Mouse (Mus musculus): ENCODE data around the gene Mpnd. TPM values are rescaled to one million over a fixed set of nuclear protein-coding genes. Genes with fewer than 3 reads are reported as not detected.

The Mpnd gene
- polyA plus RNA-seq, 1 experiment from 2014 or later: 42.5 TPM

GRCm38 (mm10) chr17:56034726-56035100, 29.2 kb downstream of the Mpnd start:
- peaks cover 47% of the 10 kb centered on the region for H3K4me1 ChIP-seq (replicated peaks; ENCODE audit: control insufficient read depth, insufficient read depth, low read length)
- peak overlapping the region; percentile 4; the same call in 1 of the 2 replicates for H3K4me3 ChIP-seq (ENCODE audit: low read depth, low read length)
- H3K36me3 ChIP-seq (ENCODE audit: control insufficient read depth, insufficient read depth, low read length): peaks cover 9% of the 10 kb centered on the region
- H3K27ac ChIP-seq (ENCODE audit: low read depth, low read length): no peak overlapping the region
- ATAC-seq (replicated peaks; ENCODE audit: low FRiP score): no peak
- peak overlapping the region; percentile 87 for H3K4me2 ChIP-seq
- H3K27me3 ChIP-seq (replicated peaks; ENCODE audit: control insufficient read depth, insufficient read depth, low read length): no peaks in the 10 kb centered on the region
- H3K9ac ChIP-seq (ENCODE audit: low read depth, low read length): no peak overlapping the region
- no peaks in the 10 kb centered on the region for H3K9me3 ChIP-seq (ENCODE audit: control insufficient read depth, low read length)
- DNase-seq (ENCODE audit: low spot score): no peak
- 83% methylated on average over 6 of the region's 6 CpGs for WGBS

GRCm38 (mm10) chr17:56035216-56035615, 29.7 kb downstream of the Mpnd start:
- DNase-seq (ENCODE audit: low spot score) (no peak), ATAC-seq (replicated peaks; ENCODE audit: low FRiP score) (no peak)
- peaks cover 9% of the 10 kb centered on the region for H3K36me3 ChIP-seq (ENCODE audit: control insufficient read depth, insufficient read depth, low read length)
- H3K4me2 ChIP-seq: peak overlapping the region; percentile 87
- peak overlapping the region; percentile 98 for H3K9ac ChIP-seq (ENCODE audit: low read depth, low read length)
- no peak overlapping the region; the same call in 1 of the 2 replicates for H3K27ac ChIP-seq (ENCODE audit: low read depth, low read length)
- H3K9me3 ChIP-seq (ENCODE audit: control insufficient read depth, low read length): no peaks in the 10 kb centered on the region
- 70% methylated on average over 4 of the region's 4 CpGs for WGBS
- no peaks in the 10 kb centered on the region for H3K27me3 ChIP-seq (replicated peaks; ENCODE audit: control insufficient read depth, insufficient read depth, low read length)
- peak overlapping the region; percentile 77 for H3K4me3 ChIP-seq (ENCODE audit: low read depth, low read length)
- H3K4me1 ChIP-seq (replicated peaks; ENCODE audit: control insufficient read depth, insufficient read depth, low read length): peaks cover 47% of the 10 kb centered on the region

DNA sequence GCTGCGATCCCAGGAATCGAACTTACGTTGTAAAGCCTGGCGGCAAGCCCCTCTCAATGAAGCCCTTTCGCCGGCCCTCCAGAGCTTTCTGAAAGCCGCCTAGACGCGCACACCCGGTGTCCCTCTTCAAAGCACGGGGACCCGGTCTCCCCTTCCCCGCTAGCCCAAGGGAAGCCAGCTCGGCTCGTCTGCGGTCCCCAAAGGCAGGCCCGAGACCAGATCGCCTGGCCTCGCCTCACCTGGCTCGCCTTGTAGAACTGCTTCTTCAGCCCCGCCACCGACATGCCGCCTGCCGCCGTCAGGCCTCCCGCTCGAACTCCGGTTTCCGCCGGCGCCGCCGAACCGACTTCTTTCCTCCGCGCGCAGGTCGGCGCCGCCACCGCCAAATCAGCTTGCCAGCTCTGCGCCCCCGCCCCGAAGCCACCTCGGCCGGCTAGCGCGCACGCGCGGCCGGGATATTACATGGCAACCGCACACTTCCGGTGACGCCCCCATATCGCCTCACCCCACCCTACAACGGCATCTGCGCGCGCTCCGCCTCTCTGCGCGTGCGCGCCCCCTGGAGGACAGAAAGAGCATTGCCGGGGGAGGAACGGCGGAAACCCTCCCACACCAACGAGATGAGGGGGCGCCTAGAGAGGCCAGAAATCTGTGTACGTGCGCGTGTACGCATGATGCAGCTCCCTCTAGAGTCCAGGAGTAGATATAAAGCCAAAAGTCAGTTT, 30.8 kb downstream of the Mpnd start, which contains the start of gene Sh3gl1:
TSS of gene Sh3gl1 (minus strand) at position 460 of the 725 bp plus-strand sequence.
- Histone ChIP-seq H3K36me3 (ENCODE audit: control insufficient read depth, insufficient read depth, low read length) (peaks cover 5% of the 10 kb centered on the region), H3K9me3 (ENCODE audit: control insufficient read depth, low read length) (no peaks in the 10 kb centered on the region), H3K9ac (ENCODE audit: low read depth, low read length) (peak within 1 kb of the TSS; percentile 98), H3K27ac (ENCODE audit: low read depth, low read length) (peak within 1 kb of the TSS; percentile 91), H3K4me3 (ENCODE audit: low read depth, low read length) (peak within 1 kb of the TSS; percentile 77), H3K4me2 (peak within 1 kb of the TSS; percentile 87), H3K27me3 (replicated peaks; ENCODE audit: control insufficient read depth, insufficient read depth, low read length) (no peaks in the 10 kb centered on the region), H3K4me1 (replicated peaks; ENCODE audit: control insufficient read depth, insufficient read depth, low read length) (peaks cover 37% of the 10 kb centered on the region)
- peak; percentile 99 for DNase-seq (ENCODE audit: low spot score)
- under 1% methylated on average over 73 of the region's 74 CpGs for WGBS
- peak; percentile 86 for ATAC-seq (replicated peaks; ENCODE audit: low FRiP score)

DNA sequence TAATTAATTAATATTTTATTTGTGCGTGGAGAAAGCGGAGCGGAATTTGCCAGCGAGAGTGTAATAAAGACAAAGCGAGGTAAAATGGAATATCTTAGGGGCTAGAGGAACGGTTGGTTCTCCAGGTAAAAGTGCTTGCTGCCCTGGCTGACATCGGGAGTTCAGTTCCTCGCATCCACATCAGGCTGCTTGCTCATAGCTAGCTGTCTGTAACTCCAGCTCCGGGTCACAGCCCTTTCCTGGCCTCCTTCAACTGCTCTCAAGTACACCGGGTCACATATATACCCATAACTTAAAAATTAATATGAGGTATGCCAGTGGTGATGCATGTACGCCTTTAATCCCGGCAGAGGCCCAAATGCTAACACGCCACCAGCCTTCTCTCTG, 31.4 kb downstream of the Mpnd start:
- Histone ChIP-seq H3K9ac (ENCODE audit: low read depth, low read length) (peak overlapping the region; percentile 56), H3K9me3 (ENCODE audit: control insufficient read depth, low read length) (no peaks in the 10 kb centered on the region), H3K36me3 (ENCODE audit: control insufficient read depth, insufficient read depth, low read length) (peaks cover 5% of the 10 kb centered on the region), H3K4me3 (ENCODE audit: low read depth, low read length) (peak overlapping the region; percentile 77), H3K27ac (ENCODE audit: low read depth, low read length) (no peak overlapping the region), H3K4me1 (replicated peaks; ENCODE audit: control insufficient read depth, insufficient read depth, low read length) (peaks cover 39% of the 10 kb centered on the region), H3K27me3 (replicated peaks; ENCODE audit: control insufficient read depth, insufficient read depth, low read length) (no peaks in the 10 kb centered on the region), H3K4me2 (peak overlapping the region; percentile 63)
- ATAC-seq (replicated peaks; ENCODE audit: low FRiP score): no peak
- 35% methylated on average over 13 of the region's 13 CpGs for WGBS
- DNase-seq (ENCODE audit: low spot score): no peak

GRCm38 (mm10) chr17:56038583-56039261, 33.2 kb downstream of the Mpnd start:
- 88% methylated on average over 8 of the region's 8 CpGs for WGBS
- Histone ChIP-seq H3K36me3 (ENCODE audit: control insufficient read depth, insufficient read depth, low read length) (peaks cover 3% of the 10 kb centered on the region), H3K4me3 (ENCODE audit: low read depth, low read length) (no peak overlapping the region), H3K4me1 (replicated peaks; ENCODE audit: control insufficient read depth, insufficient read depth, low read length) (peaks cover 30% of the 10 kb centered on the region), H3K4me2 (no peak overlapping the region), H3K9me3 (ENCODE audit: control insufficient read depth, low read length) (no peaks in the 10 kb centered on the region), H3K27me3 (replicated peaks; ENCODE audit: control insufficient read depth, insufficient read depth, low read length) (no peaks in the 10 kb centered on the region), H3K27ac (ENCODE audit: low read depth, low read length) (no peak overlapping the region), H3K9ac (ENCODE audit: low read depth, low read length) (no peak overlapping the region)
- DNase-seq (ENCODE audit: low spot score) (no peak), ATAC-seq (replicated peaks; ENCODE audit: low FRiP score) (no peak)

GRCm38 (mm10) chr17:56039345-56039744, 33.8 kb downstream of the Mpnd start:
- Histone ChIP-seq H3K36me3 (ENCODE audit: control insufficient read depth, insufficient read depth, low read length) (peaks cover 6% of the 10 kb centered on the region), H3K27ac (ENCODE audit: low read depth, low read length) (peak overlapping the region; percentile 70; the same call in 1 of the 2 replicates), H3K4me3 (ENCODE audit: low read depth, low read length) (peak overlapping the region; percentile 72), H3K9me3 (ENCODE audit: control insufficient read depth, low read length) (no peaks in the 10 kb centered on the region), H3K27me3 (replicated peaks; ENCODE audit: control insufficient read depth, insufficient read depth, low read length) (no peaks in the 10 kb centered on the region), H3K4me2 (peak overlapping the region; percentile 63), H3K9ac (ENCODE audit: low read depth, low read length) (no peak overlapping the region), H3K4me1 (replicated peaks; ENCODE audit: control insufficient read depth, insufficient read depth, low read length) (peaks cover 25% of the 10 kb centered on the region)
- WGBS: 71% methylated on average over 4 of the region's 4 CpGs
- ATAC-seq (replicated peaks; ENCODE audit: low FRiP score) (no peak), DNase-seq (ENCODE audit: low spot score) (no peak)

DNA sequence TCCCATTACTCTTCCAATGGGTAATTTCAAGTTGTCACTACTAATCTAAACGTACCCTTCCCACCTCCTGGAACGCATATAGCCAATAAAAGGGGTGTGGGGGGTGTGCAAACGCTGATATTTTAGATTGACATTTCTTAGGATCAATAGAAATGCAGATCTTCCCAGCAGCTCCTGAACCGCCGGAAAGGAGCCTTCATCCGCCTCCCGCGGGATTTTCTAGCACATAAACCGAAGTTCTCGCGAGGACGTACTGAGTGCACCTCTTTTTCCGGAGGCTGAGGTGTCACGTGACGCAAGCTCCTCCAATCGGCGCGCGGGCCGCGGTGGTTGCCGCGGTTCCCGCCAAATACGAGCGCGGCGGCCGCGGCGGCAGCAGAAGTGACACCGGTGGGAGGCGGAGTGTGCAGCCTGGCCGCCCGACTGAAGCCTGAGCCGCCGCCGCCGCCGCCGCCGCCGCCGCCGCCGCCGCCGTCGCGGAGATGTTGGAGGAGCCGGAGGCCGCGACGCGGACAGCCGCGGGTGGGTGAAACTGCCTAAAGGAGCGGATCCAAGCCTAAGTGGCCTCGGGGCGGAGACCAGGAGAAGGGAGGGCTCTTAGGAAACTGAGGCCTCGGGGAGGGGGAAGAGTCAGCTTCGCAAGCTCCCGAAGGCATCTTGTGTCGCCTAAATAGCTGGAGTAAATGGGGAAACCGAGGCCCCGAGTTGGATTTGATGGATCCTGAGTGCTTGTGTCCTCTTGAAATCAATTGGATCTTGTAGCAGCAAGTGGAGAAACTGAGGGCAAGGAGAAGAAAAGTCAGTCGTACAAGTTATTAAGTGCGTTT, 34.7 kb downstream of the Mpnd start, which contains the start of gene Chaf1a:
TSS of gene Chaf1a (plus strand) at position 410 of the 827 bp plus-strand sequence.
- peaks cover 11% of the 10 kb centered on the region for H3K36me3 ChIP-seq (ENCODE audit: control insufficient read depth, insufficient read depth, low read length)
- peak within 1 kb of the TSS; percentile 95 for H3K4me2 ChIP-seq
- H3K27me3 ChIP-seq (replicated peaks; ENCODE audit: control insufficient read depth, insufficient read depth, low read length): no peaks in the 10 kb centered on the region
- DNase-seq (ENCODE audit: low spot score): peak; percentile 92
- peak; percentile 82 for ATAC-seq (replicated peaks; ENCODE audit: low FRiP score)
- H3K4me3 ChIP-seq (ENCODE audit: low read depth, low read length): peak within 1 kb of the TSS; percentile 72
- under 1% methylated on average over 68 of the region's 68 CpGs for WGBS
- H3K9me3 ChIP-seq (ENCODE audit: control insufficient read depth, low read length): no peaks in the 10 kb centered on the region
- peaks cover 16% of the 10 kb centered on the region for H3K4me1 ChIP-seq (replicated peaks; ENCODE audit: control insufficient read depth, insufficient read depth, low read length)
- H3K9ac ChIP-seq (ENCODE audit: low read depth, low read length): peak within 1 kb of the TSS; percentile 82
- peak within 1 kb of the TSS; percentile 88 for H3K27ac ChIP-seq (ENCODE audit: low read depth, low read length)

- Histone ChIP-seq H3K4me1 (replicated peaks; ENCODE audit: control insufficient read depth, insufficient read depth, low read length) (peaks cover 12% of the 10 kb centered on the region), H3K4me2 (peak overlapping the region; percentile 95), H3K36me3 (ENCODE audit: control insufficient read depth, insufficient read depth, low read length) (peaks cover 16% of the 10 kb centered on the region), H3K9me3 (ENCODE audit: control insufficient read depth, low read length) (no peaks in the 10 kb centered on the region), H3K9ac (ENCODE audit: low read depth, low read length) (peak overlapping the region; percentile 82), H3K4me3 (ENCODE audit: low read depth, low read length) (peak overlapping the region; percentile 72), H3K27me3 (replicated peaks; ENCODE audit: control insufficient read depth, insufficient read depth, low read length) (no peaks in the 10 kb centered on the region), H3K27ac (ENCODE audit: low read depth, low read length) (peak overlapping the region; percentile 88)
- DNase-seq (ENCODE audit: low spot score) (no peak), ATAC-seq (replicated peaks; ENCODE audit: low FRiP score) (no peak)
- WGBS: 1% methylated on average over 12 of the region's 12 CpGs
Measured at GRCm38 (mm10) chr17:56040857-56041163, 35.3 kb downstream of the Mpnd start.

Data from liver, embryonic 11.5 days (tissue).